Mouse (Mus musculus) intestine, embryonic 16.5 days (tissue): ENCODE measurements at regions not wholly inside any gene's neighbourhood (a gene's known extent, or its start where the extent isn't known, plus 50 kb on each side); places are given as distances from the start of the nearest gene placed in this dataset.

ENCODE experiments used
- ATAC-seq: fragments of 200-750 bp; cut with Nextera tagmentation; 2 replicates; pipeline ENCODE4 v1.8.0; 2017; ENCODE audit warnings: moderate TSS enrichment, moderate library complexity
- H3K27ac ChIP-seq: fragments of 300-500 bp; sonication (generic); 2 replicates; pipeline ENCODE4 v1.5.1; 2014; ENCODE audit warnings: mild to moderate bottlenecking, low read length
- H3K27me3 ChIP-seq: fragments of 300-500 bp; sonication (generic); replicated peaks from 2 replicates; pipeline ENCODE4 v1.6.1; 2014; ENCODE audit warnings: low read length, control low read depth, mixed read lengths; ENCODE audit not compliant: control insufficient read depth, insufficient read depth
- H3K36me3 ChIP-seq: fragments of 300-500 bp; sonication (generic); 2 replicates; pipeline ENCODE4 v1.6.1; 2014; ENCODE audit warnings: low read length, control low read depth; ENCODE audit not compliant: control insufficient read depth, insufficient read depth
- H3K4me1 ChIP-seq: fragments of 300-500 bp; sonication (generic); 2 replicates; pipeline ENCODE4 v1.6.1; 2014; ENCODE audit warnings: low read length, control low read depth, mixed read lengths; ENCODE audit not compliant: control insufficient read depth, insufficient read depth
- H3K4me2 ChIP-seq: fragments of 300-500 bp; sonication (generic); 2 replicates; pipeline ENCODE4 v1.6.1; 2014; ENCODE audit warnings: low read depth, low read length, control low read depth
- H3K4me3 ChIP-seq: fragments of 300-500 bp; sonication (generic); 2 replicates; pipeline ENCODE4 v1.5.1; 2014; ENCODE audit warnings: mild to moderate bottlenecking, low read length
- H3K9ac ChIP-seq: fragments of 300-500 bp; sonication (generic); 2 replicates; pipeline ENCODE4 v1.6.1; 2014; ENCODE audit warnings: low read depth, low read length
- H3K9me3 ChIP-seq: fragments of 300-500 bp; sonication (generic); 2 replicates; pipeline ENCODE4 v1.6.1; 2016; ENCODE audit warnings: low read length, control low read depth; ENCODE audit not compliant: control insufficient read depth
- WGBS: fragments of 180-500 bp; shearing (Covaris S2); extraction: QIAGEN DNeasy Blood & Tissue Kit; methylation state at CpG from one replicate; pipeline ENCODE4 v1.1.7; 2014; 5-methylcytosine and 5-hydroxymethylcytosine counted together

- Histone ChIP-seq H3K9me3 (no peaks in the 10 kb centered on the region), H3K4me3 (no peak overlapping the region), H3K4me2 (no peak overlapping the region), H3K36me3 (no peaks in the 10 kb centered on the region), H3K27ac (no peak overlapping the region), H3K27me3 (no peaks in the 10 kb centered on the region), H3K9ac (no peak overlapping the region), H3K4me1 (no peaks in the 10 kb centered on the region)
- no peak for ATAC-seq
These were observed 156.1 kb downstream of the Mis18a start for GRCm38 (mm10) chr16:90571107-90571506.

GRCm38 (mm10) chr16:90569826-90570225 is 157.4 kb downstream of the Mis18a start:
- no peaks in the 10 kb centered on the region for H3K9me3 ChIP-seq
- H3K36me3 ChIP-seq: no peaks in the 10 kb centered on the region
- WGBS: 82% methylated on average over 1 of the region's 1 CpGs
- no peak overlapping the region for H3K4me3 ChIP-seq
- no peak for ATAC-seq
- no peaks in the 10 kb centered on the region for H3K4me1 ChIP-seq
- H3K27me3 ChIP-seq: no peaks in the 10 kb centered on the region
- no peak overlapping the region for H3K27ac ChIP-seq
- no peak overlapping the region for H3K9ac ChIP-seq
- no peak overlapping the region for H3K4me2 ChIP-seq

- Histone ChIP-seq H3K36me3 (no peaks in the 10 kb centered on the region), H3K27me3 (no peaks in the 10 kb centered on the region), H3K9me3 (no peaks in the 10 kb centered on the region), H3K9ac (no peak overlapping the region), H3K4me3 (no peak overlapping the region), H3K27ac (no peak overlapping the region), H3K4me2 (no peak overlapping the region), H3K4me1 (no peaks in the 10 kb centered on the region)
- no peak for ATAC-seq
- WGBS: 60% methylated on average over 2 of the region's 2 CpGs
These were observed 162.0 kb downstream of the Mis18a start for GRCm38 (mm10) chr16:90565182-90565581.

GRCm38 (mm10) chr16:90553120-90553519 is 167.3 kb downstream of the Hunk start:
- no peaks in the 10 kb centered on the region for H3K36me3 ChIP-seq
- no peak overlapping the region for H3K4me3 ChIP-seq
- H3K9ac ChIP-seq: no peak overlapping the region
- no peaks in the 10 kb centered on the region for H3K27me3 ChIP-seq
- H3K4me2 ChIP-seq: no peak overlapping the region
- H3K4me1 ChIP-seq: no peaks in the 10 kb centered on the region
- no peak for ATAC-seq
- H3K27ac ChIP-seq: no peak overlapping the region
- no peaks in the 10 kb centered on the region for H3K9me3 ChIP-seq
- WGBS: 90% methylated on average over 7 of the region's 7 CpGs

- Histone ChIP-seq H3K4me2 (no peak overlapping the region), H3K36me3 (no peaks in the 10 kb centered on the region), H3K4me1 (no peaks in the 10 kb centered on the region), H3K9ac (no peak overlapping the region), H3K4me3 (no peak overlapping the region), H3K27me3 (no peaks in the 10 kb centered on the region), H3K9me3 (no peaks in the 10 kb centered on the region), H3K27ac (no peak overlapping the region)
- WGBS: 73% methylated on average over 3 of the region's 3 CpGs
- no peak for ATAC-seq
These were observed 165.2 kb downstream of the Hunk start for GRCm38 (mm10) chr16:90551041-90551440.

- H3K9me3 ChIP-seq: no peaks in the 10 kb centered on the region
- no peak overlapping the region for H3K9ac ChIP-seq
- WGBS: 62% methylated on average over 13 of the region's 13 CpGs
- no peak for ATAC-seq
- no peak overlapping the region for H3K27ac ChIP-seq
- H3K27me3 ChIP-seq: no peaks in the 10 kb centered on the region
- H3K36me3 ChIP-seq: no peaks in the 10 kb centered on the region
- H3K4me3 ChIP-seq: no peak overlapping the region
- H3K4me2 ChIP-seq: no peak overlapping the region
- no peaks in the 10 kb centered on the region for H3K4me1 ChIP-seq
These were observed 164.4 kb downstream of the Hunk start for GRCm38 (mm10) chr16:90550058-90550795.
